Mouse (Mus musculus) embryo, embryonic 10 days (tissue): ENCODE results near the gene Krtap11-1.

Experiments
- DNase-seq: peaks from one replicate; pipeline ENCODE4 v3.0.0-alpha.2; 2015; ENCODE audit warnings: low spot score

Krtap11-1 gene

DNA sequence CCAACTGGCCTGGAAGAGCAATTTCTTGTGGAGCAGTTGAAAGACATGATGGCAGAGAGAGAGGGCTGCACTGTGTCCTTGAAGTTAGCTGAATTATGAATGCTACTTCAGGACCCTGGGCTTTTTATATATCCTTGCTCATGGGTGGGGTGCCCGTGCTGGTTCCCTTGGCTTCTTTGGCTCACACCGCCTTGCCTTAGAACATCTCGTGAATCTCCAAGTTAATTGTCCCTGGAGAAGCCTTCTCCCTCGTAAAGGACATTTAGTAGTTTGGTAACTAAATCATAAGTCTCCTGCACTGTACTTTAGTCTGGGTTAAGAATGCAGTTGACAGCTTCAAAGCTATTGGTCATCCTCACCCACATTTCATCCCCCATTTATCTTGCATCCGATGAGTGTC is at the start of gene Krtap11-1:
TSS of gene Krtap11-1 (minus strand) at position 101 of the 400 bp plus-strand sequence.
- DNase-seq: no peak

DNA sequence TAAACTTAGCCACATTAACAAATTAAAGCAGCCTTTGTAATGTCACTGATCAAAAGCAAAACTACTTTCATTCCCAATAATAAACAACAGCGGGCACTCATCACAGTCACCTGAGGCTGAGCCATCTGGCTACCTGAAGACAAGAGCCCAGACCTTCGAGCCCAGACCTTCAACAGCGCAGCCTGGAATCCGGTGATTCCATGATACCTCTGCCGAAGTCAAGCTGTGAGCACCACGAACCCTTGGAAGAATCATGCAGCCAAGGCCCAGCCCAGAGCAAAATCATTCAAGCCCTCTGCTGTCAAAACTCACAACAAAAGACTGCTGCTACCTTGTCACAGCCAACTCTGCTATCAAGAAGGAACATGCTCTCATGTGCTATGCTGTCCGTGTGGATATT is 47.2 kb upstream of the Krtap11-1 start:
- DNase-seq: no peak

DNA sequence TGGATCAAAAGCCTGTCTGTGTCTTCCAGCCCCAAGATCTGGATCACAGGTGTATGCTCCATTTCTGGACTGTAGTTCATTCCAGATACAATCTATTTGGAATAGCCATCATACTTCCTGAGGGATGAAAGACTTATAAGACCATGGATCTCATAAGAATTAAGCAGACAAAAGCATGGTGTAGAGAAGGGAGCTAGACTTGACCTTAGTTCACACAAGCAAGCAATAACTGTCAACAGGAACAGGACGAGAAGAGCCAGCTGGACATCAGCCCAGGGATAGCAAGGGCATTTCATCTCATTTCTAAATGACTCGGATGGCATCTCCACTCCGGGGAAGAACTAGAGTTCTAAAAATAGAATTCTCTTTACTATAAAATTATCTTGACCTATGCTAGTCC is 46.3 kb upstream of the Krtap11-1 start:
- DNase-seq: no peak

DNA sequence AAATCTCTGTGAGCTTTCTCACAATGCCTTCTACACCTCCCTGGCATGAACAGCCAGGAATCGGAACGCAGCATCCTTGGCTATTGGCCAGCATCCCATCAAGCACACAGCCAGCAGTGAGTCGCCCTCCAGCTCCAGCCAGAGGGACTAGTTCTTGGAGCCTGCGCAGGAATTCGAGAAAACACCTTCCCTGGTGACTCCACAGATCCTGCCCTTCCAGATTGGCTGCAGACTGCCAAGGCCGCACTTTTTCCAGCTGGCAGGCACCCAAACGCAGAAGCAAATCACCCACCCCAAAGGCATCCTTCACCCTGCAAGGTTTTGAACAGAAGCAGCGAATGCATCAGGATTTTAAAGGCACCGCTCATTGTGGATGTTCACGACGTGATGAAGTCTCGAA is 42.7 kb upstream of the Krtap11-1 start:
- no peak for DNase-seq

DNA sequence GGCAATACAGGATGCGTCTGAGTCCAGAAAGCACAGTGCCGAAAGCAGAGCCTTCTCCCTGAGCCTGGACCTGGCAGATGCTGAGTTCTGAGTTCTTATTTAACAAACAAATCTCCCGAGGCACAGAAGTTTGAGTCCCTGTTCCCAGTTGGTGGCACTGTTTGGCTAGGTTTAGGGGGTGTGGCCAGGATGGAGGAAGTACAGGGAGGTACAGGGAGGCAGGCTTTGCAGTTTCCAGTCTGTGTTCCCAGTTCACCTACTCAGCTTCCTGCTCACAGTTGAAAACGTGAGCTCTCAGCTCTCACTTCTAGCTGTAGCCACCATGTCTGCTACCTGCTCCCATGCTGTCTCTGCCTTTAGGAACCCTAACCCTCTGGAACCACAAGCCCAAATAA is 37.8 kb upstream of the Krtap11-1 start:
- DNase-seq: no peak

DNA sequence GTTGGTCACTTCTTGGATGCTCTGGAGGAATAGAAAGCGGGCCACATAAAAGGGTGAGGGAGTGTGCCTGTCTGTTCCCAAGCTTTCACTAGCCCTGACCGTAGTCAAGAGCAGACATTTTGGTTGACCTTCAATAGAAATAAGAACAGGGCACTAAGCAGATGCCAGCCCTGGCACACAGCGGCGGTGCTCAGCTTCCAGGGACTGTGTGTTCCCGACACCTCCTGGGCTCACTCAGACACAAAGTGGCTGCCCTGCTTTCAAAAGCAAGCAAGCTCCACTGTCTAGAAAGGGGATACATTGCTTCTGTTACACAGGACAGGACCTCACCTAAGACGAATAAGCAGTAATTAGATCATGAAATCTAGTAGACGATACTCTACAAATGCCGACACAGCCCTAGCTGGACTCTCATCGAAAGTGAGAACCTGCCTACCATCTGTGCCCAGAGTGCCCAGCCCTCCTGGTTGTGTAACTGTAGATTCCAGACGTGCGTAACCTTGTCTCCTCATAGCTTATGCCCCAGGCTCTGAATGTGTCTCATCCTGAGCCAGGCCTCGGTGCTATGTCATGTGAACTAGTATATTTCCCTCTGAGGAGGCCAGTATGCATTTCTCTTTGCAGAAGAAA is 37.3 kb upstream of the Krtap11-1 start:
- no peak for DNase-seq

DNA sequence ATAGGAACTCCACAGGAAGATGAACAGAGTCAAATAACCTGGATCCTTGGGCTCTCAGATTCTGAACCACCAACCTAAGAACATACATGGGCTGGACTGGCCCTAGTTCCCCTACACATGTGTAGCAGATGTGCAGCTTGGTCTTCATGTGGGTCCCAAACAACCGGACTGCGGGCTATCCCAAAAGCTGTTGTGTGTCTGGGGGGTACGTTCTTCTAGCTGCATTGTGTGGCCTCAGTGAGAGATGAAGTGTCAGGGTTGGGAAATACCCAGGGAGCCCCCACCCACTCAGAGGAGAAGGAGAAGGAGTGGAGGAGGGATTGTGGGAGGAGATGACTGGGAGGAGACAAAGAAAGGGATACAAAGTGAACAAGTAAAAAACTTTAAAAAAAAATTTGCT is 36.0 kb upstream of the Krtap11-1 start:
- DNase-seq: no peak

DNA sequence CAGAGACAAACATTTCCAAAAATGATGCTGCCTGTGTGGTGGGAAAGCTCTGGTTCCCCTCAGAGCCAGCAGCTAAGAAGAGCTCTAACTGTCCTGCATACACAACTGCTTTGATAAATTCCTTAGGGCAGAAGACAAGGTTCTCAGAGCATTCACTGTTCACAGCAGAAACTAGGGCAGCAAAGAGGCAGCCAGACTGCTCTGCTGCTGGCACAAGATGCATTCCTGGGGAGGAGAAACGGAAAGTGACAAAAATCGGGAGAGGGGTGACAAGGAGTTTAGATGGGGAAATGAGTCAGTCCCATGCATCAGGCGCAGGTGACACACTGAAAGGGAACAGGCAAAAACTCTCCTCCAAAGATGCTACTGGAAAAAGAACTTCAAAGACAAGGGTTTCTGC is 16.2 kb upstream of the Krtap11-1 start:
- no peak for DNase-seq

DNA sequence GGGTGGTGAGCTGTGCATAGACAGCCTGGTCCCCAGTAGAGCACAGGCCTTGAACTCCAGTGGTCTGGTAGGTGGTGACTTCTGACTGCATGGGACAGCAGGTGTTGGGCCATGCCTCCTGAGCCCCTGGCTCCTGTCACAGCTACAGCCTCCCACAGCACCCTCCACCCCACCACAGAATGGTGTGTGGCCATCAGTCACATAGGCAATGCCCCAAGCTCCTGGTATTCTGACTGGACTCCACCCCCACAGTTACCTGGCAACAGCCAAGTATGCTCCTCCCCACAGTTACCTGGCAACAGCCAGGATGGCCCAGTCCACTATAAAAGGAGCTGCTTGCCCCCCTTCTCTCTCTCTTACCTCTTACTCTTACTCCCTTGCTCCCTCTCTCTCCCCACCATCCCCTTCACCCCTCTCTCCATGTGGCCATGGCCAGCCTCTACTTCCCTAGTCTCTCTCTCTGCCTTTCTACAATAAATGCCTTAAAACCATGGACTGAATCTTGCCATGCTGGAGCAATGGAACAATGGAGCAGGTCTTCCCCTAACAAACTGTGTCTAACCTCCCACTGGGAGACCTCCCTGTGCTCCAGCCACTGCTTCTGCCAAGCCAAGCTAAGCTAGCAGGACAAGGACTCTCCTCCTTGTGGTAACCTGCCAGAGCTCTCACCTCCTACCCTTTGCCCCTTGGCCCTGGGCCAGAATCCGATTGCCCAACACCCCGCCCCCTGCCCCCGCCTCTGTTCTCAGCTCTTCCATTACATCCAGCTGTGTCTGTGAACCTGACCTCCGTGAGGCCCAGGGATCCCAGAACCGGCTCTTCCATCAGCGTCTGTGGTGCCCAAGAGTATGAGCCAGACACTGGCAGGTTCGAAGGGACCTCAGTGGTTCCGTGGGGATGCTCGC is 14.9 kb upstream of the Krtap11-1 start:
- no peak for DNase-seq

DNA sequence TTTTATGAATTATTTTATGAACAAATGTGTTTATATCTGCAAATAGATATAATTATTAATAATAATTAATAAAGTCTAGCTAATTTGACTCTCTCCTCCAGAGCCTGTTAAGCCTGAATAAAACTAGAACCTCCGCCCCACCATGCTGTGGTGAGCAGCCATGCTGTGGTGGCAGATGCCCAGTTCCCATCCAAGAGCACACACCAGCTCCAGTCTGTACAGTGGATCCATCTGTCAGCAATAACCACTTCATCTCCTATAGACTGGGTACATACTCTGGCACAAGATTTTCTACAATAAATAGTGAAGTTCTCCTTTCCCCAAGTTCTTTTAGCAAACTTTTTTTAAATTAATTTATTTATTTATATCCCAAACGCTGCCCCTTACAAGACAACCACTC is 10.7 kb upstream of the Krtap11-1 start:
- no peak for DNase-seq

DNA sequence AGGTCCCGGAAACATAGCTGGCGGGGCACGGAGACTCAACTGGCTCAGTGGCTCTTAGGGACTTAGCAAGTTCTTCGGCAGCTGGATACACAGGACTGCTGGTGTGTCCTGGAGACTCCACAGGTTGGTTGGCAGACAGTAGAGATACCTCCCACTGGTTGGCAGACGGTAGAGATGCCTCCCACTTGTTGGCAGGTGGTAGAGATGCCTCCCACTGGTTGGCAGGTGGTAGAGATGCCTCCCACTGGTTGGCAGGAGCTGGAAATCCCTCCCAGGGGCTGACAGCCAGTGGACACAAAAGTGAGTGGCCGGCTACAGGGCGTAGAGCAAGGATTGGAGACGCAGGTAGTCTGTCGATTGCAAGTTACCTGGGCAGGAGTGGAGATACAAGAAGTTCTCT is 467 bp downstream of the Krtap11-1 start:
- DNase-seq: no peak

DNA sequence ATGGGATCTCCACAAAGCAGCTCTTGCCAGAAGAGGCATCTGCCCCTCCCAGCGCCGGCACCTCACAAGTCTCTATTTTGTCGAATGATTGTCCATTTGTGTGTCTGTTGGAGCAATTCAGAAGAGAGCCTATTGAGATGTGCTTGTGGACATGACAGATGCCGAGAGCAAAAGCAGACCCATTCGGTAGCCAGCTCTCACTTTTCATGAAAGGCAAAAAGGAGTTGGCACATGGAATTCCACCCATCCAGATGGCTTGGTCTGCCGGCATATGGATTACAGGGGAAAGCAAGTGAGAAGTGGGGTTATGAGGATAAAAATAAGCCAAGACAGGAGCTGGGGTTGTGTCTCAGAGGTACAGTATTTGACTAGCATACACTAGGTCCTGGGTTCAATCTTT is 1.8 kb downstream of the Krtap11-1 start:
- no peak for DNase-seq

DNA sequence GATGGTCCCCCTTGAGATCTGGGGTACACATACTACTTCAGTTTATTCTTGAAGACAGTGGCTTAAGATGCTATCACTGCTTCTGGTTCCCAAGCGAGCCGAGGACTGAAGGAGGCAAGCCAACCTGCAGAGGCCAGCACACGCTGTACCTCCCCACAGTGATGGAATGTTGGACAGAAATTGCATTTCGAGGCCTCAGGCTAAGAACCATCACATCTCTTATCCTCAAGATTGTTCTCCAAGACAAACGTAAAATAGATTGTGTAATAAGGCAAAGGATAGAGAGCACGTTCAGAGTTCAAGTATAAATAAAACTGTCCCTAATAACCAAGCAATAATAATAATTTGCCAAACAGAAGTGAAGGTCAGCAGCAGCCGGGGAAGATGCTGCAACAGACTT is 2.8 kb downstream of the Krtap11-1 start:
- DNase-seq: no peak

DNA sequence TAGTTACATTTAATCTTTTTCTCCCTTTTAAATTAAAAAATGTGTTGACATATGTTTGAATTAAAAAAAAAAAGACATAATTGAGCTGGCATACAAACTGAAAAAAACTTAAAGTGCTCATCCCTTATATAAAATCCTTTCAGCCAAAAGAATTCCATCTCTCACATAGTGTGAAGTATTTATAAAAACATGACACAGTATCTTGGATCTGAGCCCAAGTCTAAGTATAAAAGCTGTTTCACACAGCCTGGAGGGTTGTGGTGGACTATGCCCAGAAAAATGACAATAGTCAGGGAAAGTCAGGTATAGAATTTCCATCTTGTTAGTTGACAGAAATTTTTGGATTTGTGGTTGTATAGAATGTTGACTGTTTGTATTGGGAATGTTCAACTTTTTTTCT is 20.7 kb downstream of the Krtap11-1 start:
- no peak for DNase-seq

DNA sequence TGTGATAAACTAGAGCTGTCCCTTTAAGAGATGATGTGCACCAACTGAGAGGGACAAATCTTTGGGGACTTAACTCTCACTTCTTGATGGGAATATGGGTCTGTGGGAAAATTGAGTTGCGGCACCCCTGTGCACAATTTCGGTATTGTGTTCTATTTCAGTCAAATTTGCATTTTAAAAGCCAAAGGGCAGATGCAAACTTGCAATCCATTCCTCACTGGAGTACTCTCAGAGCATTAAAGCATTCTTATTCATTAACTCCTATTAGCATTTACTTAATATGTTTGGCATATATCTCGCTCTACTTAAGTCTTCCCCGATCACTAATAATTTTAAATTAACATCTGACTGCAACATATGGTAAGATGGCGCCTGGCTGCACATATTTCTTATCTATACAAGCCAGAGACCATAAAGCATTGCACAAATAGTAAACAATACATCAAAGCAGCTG is 32.9 kb downstream of the Krtap11-1 start:
- no peak for DNase-seq

DNA sequence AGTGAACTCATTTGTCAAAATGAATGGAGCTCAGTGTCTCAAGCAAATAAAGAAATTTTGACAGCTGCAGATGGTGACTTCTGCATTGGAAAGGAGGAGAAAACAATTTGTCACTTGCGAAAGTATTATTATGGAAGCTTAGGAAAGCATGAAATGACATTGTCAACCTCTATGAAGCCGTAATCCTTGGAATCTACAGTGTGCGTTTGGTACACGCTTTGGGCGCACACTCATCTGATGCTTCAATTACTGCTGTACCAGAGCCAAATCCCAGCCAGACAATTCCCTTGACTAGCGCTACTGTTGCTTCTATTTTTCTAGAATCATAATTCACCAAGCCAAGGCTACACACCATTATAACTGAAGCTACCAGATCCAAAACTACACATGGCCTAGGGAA is 33.6 kb downstream of the Krtap11-1 start:
- DNase-seq: no peak

DNA sequence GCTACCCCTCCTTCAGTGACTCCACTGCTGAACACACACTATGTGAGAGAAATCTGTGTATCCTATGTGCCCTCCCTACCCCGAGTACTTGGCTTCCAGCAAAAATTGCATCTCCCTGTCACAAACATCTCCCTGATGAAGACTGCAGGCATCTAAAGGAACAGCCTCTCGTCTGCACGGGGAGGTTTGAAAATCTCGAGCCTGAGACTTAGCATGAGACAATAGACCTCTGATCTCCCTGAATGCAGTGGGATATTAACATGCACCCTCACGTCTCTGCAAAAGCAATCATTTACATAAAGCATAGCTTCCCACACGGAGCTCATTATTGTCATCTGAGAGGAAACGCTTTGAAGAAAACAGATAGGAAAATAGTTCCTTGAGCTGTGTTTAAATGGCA is 40.4 kb downstream of the Krtap11-1 start:
- DNase-seq: peak; percentile 5

DNA sequence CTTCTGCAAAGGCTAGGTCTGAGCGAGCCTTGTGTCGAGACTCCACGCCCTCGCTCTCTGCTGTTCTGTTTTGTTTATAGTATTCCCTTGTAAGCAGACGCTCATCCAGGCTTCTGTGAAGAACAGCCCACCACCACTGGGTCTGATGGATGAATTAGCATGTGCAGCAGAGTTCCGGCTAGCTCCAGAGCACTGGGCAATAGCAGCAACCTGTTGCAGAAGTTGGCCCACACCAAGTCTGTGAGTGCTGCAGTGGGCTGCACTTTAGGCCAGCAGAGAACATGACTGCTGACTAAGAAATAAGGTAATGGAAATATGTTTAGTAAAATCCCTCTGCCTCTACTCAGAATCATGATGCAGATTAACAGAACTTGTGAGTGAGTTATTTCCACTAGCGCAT is 41.1 kb downstream of the Krtap11-1 start:
- peak; percentile 7 for DNase-seq

DNA sequence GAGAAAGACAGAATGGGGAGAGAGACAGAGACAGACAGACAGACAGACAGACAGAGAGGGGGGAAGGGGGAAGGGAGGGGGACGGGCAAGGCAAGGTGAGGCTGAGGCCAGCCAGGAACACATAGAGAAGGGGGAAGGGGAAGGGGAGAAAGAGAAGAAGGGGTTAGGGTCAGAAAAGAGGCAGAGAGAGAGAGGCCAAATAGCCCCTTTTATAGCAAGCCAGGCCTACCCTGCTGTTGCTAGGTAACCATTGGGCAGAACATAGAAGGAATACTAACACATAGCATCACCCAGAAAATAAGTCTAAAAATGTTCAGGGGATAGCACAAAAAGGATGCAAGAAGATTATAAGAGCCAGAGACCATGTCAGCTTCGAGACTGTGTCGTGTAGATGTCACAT is 42.6 kb downstream of the Krtap11-1 start:
- DNase-seq: no peak

DNA sequence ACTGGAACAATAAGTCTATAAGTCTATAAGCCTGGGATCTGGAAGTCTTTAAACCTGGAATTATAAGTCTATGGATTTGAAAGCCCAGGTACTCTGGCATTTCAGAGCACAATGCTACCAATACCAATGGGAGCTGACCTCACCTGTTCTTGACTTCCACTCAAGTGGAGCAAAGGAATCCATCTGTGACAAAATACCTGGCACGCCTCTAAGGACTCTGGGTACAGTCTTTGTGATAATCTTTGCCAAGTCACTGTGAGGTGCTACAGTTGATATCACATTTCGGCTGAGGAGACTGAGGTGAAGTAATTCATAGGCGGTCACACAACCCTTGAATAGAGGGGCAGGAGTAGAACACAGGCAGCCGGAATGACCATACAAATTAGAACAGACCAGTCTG is 50.0 kb downstream of the Krtap11-1 start:
- DNase-seq: no peak

DNA sequence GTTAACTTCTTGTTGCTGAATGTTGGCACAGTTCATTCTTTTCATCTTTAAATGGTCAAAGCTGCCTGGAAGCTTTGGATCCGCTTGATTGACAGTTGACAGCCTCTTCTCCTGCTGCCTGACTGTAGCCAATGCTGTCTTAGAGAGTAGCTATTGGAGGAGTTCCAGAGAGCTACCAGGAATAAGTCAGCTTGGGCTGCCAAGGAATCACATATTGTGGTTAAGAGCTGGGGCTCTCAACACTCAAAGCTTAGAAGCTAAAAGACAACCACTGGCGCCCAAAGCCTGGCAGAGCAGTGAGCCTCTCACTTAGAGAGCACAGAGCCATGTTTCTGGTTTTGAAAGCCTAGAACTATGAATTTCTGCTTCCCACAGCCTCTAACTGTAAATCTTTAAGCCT is 50.4 kb downstream of the Krtap11-1 start:
- no peak for DNase-seq
